Mouse (Mus musculus) heart, embryonic 16.5 days (tissue): ENCODE results near the gene Paxip1. TPM values are rescaled to one million over a fixed set of nuclear protein-coding genes. Genes with fewer than 3 reads are reported as not detected.

Experiments used
- ATAC-seq: fragments of 200-750 bp; cut with Nextera tagmentation; replicated peaks from 2 replicates; pipeline ENCODE4 v1.8.0; 2017; ENCODE audit warnings: moderate number of reproducible peaks; ENCODE audit not compliant: insufficient read depth, low FRiP score; ENCODE audit errors: extremely low read depth
- H3K27ac ChIP-seq: fragments of 300-500 bp; sonication (generic); 2 replicates; pipeline ENCODE4 v1.5.1; 2014; ENCODE audit warnings: mild to moderate bottlenecking, low read length, control low read depth, moderate library complexity
- H3K27me3 ChIP-seq: fragments of 300-500 bp; sonication (generic); 2 replicates; pipeline ENCODE4 v1.6.1; 2014; ENCODE audit warnings: low read length, mixed read lengths; ENCODE audit not compliant: control insufficient read depth, insufficient read depth
- H3K36me3 ChIP-seq: fragments of 300-500 bp; sonication (generic); 2 replicates; pipeline ENCODE4 v1.6.1; 2014; ENCODE audit not compliant: control insufficient read depth, insufficient read depth
- H3K4me1 ChIP-seq: fragments of 300-500 bp; sonication (generic); 2 replicates; pipeline ENCODE4 v1.6.1; 2014; ENCODE audit warnings: low read length, mixed read lengths; ENCODE audit not compliant: control insufficient read depth, insufficient read depth
- H3K4me2 ChIP-seq: fragments of 300-500 bp; sonication (generic); 2 replicates; pipeline ENCODE4 v1.6.1; 2014; ENCODE audit warnings: low read depth, mild to moderate bottlenecking, control low read depth, low read length
- H3K4me3 ChIP-seq: fragments of 300-500 bp; sonication (generic); 2 replicates; pipeline ENCODE4 v1.5.1; 2014; ENCODE audit warnings: mild to moderate bottlenecking, control low read depth, low read length
- H3K9ac ChIP-seq: fragments of 300-500 bp; sonication (generic); 2 replicates; pipeline ENCODE4 v1.6.1; 2014; ENCODE audit warnings: low read length, control low read depth
- H3K9me3 ChIP-seq: fragments of 300-500 bp; sonication (generic); replicated peaks from 2 replicates; pipeline ENCODE4 v1.6.1; 2016; ENCODE audit warnings: low read length; ENCODE audit not compliant: control insufficient read depth
- whole genome bisulfite sequencing: fragments of 180-500 bp; shearing (Covaris S2); extraction: QIAGEN DNeasy Blood & Tissue Kit; methylation state at CpG from one replicate; pipeline ENCODE4 v1.1.7; 2014; 5-methylcytosine and 5-hydroxymethylcytosine counted together
- polyA plus RNA-seq: library from polyadenylated mRNA; unstranded; fragments of >200 nt; fragmentation: Nextera tagmentation; extraction: Ambion mirVana; gene quantifications from 2 replicates; pipeline ENCODE4 v1.2.1, GENCODE M21; 2015

The Paxip1 gene
- polyA plus RNA-seq, 1 experiment from 2014 or later: 19.4 TPM

DNA sequence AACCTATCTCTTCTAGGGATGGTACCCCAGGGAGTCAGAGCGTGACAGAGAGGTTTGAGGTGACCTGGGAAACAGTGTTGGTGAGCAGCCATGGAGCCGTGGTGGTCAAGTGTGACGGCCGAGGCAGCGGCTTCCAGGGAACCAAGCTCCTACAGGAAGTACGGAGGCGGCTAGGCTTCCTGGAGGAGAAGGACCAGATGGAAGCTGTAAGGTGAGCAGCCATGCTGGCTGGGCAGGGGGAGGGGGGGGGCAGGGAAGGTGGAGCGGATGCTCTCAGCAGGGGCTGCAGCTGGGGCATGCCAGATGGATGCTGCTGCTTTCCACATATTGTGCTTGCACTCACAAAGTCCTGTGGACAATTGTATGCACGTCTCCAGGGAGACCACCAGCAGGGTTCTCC lies 77.1 kb downstream of the Paxip1 start:
- no peak overlapping the region for H3K27ac ChIP-seq
- H3K9ac ChIP-seq: no peak overlapping the region
- H3K9me3 ChIP-seq: no peaks in the 10 kb centered on the region
- no peaks in the 10 kb centered on the region for H3K27me3 ChIP-seq
- H3K4me1 ChIP-seq: no peaks in the 10 kb centered on the region
- ATAC-seq: no peak
- no peak overlapping the region for H3K4me2 ChIP-seq
- H3K36me3 ChIP-seq: no peaks in the 10 kb centered on the region
- WGBS: 59% methylated on average over 9 of the region's 9 CpGs
- H3K4me3 ChIP-seq: no peak overlapping the region

DNA sequence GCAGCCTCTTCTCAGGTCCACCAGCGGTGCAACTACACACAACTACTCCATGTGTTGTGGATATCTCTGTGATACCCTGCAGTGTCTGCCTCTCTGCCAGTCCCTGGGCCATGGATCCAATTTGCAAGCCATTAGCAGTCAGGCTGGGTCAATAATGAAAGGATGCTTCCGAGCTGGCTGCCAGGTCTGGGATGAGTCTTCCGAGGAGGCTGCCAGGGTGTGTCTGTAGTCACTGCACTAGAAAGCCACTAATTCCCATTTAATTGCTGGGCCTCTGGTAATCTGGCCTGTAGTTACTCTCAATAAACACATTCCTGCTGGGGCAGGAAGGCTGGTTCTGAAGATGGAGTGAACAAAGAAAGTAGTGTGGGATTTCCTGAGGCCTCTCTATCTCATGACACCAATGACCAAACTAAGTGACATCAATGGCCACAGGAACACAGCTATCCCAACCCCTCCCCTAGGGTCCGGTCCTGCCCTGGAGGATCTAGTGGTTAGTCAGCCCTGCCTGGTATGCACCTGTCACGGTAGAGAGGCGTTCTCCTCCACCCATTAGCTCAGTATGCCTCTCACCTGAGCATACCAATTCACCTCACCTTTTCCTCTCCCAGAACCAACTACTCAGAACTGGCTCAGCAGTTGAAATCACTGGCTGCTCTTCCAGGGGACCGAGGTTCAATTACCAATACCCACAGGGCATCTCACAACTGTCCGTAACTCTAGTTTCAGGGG lies 79.9 kb downstream of the Paxip1 start:
- no peaks in the 10 kb centered on the region for H3K27me3 ChIP-seq
- H3K4me3 ChIP-seq: no peak overlapping the region
- H3K36me3 ChIP-seq: no peaks in the 10 kb centered on the region
- H3K9me3 ChIP-seq: no peaks in the 10 kb centered on the region
- 64% methylated on average over 8 of the region's 8 CpGs for WGBS
- H3K9ac ChIP-seq: no peak overlapping the region
- no peak overlapping the region for H3K27ac ChIP-seq
- ATAC-seq: no peak
- no peak overlapping the region for H3K4me2 ChIP-seq
- peaks cover 11% of the 10 kb centered on the region for H3K4me1 ChIP-seq

DNA sequence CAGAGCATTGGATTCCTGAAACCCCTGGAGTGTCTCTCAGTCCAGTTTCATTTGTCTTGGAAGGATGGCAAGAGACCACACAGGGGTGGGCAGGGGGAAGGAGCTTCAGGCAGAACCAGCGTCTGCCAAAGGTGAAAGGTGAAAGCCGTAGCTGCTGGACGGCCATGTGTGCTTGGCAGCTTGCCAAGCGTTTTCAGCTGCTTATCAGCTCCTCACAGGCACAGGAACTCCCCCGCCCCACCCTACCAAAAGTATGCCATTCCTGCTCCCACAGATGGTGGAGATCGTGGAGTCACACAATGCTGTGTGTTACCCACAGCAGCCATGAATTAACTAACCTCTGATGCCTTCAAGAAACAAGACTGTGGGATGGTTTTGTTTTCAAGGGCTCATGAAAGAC lies 83.3 kb downstream of the Paxip1 start:
- H3K27ac ChIP-seq: no peak overlapping the region
- H3K36me3 ChIP-seq: no peaks in the 10 kb centered on the region
- no peak overlapping the region for H3K4me3 ChIP-seq
- no peaks in the 10 kb centered on the region for H3K9me3 ChIP-seq
- 4% methylated on average over 6 of the region's 6 CpGs for WGBS
- H3K4me2 ChIP-seq: peak overlapping the region; percentile 24; the same call in 1 of the 2 replicates
- H3K9ac ChIP-seq: no peak overlapping the region
- H3K4me1 ChIP-seq: peaks cover 11% of the 10 kb centered on the region
- no peaks in the 10 kb centered on the region for H3K27me3 ChIP-seq
- ATAC-seq: peak; percentile 72

DNA sequence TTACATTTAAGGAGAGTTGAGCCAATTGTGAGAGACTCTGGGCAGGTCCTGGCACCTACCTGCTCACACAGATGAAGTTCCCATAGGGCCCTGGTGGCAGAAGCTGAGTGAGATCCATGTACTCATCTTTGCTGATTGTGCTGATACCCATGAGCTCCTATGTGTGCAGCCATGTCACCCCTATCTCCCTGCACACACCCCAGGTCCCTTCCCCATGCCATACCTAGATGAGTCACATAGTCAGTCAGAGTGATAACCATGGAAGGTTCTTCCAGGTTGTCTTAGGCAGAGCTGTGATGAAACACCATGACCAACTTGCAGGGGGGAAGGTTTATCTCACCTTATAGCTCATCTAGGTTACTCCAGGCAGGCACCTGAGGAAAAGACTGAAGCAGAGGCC lies 84.2 kb downstream of the Paxip1 start:
- H3K4me1 ChIP-seq: peaks cover 11% of the 10 kb centered on the region
- ATAC-seq: no peak

DNA sequence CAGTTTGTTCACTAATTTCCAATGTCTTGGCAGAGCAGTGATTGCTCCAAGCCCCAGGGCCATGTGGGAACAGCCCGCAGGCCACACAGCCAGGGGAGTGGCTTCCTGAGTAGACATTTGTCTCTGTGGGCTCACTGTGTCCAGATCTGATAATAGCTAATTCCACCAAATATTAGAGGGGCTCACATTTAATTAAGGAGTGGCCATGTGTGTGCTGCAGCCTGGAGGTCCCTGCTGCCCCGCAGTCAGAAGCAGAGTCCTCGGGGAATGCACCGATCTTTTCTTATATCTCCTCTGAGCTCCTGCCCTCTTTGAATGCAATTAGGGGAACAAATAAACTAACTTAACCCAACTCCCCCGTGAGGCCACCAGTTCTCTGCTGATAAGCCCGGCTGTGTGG lies 84.9 kb downstream of the Paxip1 start:
- no peak overlapping the region for H3K27ac ChIP-seq
- H3K9me3 ChIP-seq: no peaks in the 10 kb centered on the region
- H3K4me2 ChIP-seq: no peak overlapping the region
- no peak for ATAC-seq
- no peaks in the 10 kb centered on the region for H3K36me3 ChIP-seq
- no peaks in the 10 kb centered on the region for H3K27me3 ChIP-seq
- 58% methylated on average over 6 of the region's 6 CpGs for WGBS
- no peak overlapping the region for H3K4me3 ChIP-seq
- no peak overlapping the region for H3K9ac ChIP-seq
- peaks cover 11% of the 10 kb centered on the region for H3K4me1 ChIP-seq

More for the DNA sequence above, 84.2 kb downstream of the Paxip1 start:
- Histone ChIP-seq H3K4me3 (no peak overlapping the region), H3K9me3 (no peaks in the 10 kb centered on the region), H3K36me3 (no peaks in the 10 kb centered on the region), H3K9ac (no peak overlapping the region), H3K4me2 (no peak overlapping the region), H3K27me3 (no peaks in the 10 kb centered on the region), H3K27ac (no peak overlapping the region)

DNA sequence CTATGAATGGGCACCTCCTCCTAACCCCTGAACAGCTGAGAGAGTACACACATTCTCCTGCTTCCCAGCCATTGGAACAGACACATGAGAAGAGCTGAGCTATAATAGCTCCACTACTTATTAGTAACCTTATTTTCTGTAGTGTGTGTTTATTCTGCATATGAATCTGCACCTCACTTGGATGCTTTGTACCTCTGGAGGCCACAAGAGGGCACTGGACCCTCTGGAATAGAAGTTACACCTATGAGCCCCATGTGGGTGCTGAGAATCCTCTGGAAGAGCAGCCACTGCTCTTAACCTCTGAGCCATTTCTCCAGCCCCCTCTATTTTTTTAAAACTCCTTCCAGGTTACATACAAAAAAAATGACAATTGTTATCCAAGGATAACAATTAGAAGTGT lies 86.5 kb downstream of the Paxip1 start:
- no peak overlapping the region for H3K27ac ChIP-seq
- H3K4me3 ChIP-seq: no peak overlapping the region
- no peaks in the 10 kb centered on the region for H3K27me3 ChIP-seq
- H3K4me1 ChIP-seq: peaks cover 11% of the 10 kb centered on the region
- no peak overlapping the region for H3K9ac ChIP-seq
- H3K9me3 ChIP-seq: no peaks in the 10 kb centered on the region
- no peaks in the 10 kb centered on the region for H3K36me3 ChIP-seq
- ATAC-seq: no peak
- H3K4me2 ChIP-seq: no peak overlapping the region

DNA sequence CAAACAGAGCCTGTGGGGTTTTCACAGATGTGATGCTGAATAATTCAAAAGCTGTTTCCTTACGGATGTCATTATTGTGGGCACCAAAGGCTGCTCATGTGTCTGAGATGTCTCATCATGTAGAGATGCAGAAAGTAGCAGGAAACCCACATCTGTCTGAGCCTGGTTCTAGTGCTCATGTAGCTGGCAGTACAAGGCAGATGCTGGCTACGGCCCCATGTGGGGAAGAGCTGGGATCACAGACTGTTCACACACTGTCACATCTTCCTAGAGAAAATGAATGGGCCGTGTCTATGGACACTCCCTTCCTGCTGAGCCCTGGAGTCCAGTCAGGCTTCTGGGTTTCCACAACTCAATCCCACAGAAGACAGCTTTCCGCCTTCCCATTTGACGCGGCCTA lies 89.0 kb downstream of the Paxip1 start:
- Histone ChIP-seq H3K27ac (no peak overlapping the region), H3K9ac (no peak overlapping the region), H3K27me3 (no peaks in the 10 kb centered on the region), H3K36me3 (no peaks in the 10 kb centered on the region), H3K9me3 (no peaks in the 10 kb centered on the region), H3K4me1 (no peaks in the 10 kb centered on the region), H3K4me2 (no peak overlapping the region), H3K4me3 (no peak overlapping the region)
- 79% methylated on average over 6 of the region's 6 CpGs for WGBS
- no peak for ATAC-seq

Other genes starting within 250 kb of the Paxip1 start
- not detected in 2 replicates for gene Htr5a, start 50.5 kb upstream of the Paxip1 start, polyA plus RNA-seq